Mouse (Mus musculus): Measurements from ENCODE around the gene Syngr3. TPM values are rescaled to one million over a fixed set of nuclear protein-coding genes. Genes with fewer than 3 reads are reported as not detected.
"Not testable (repeated sequence)": the region's sequence is repeated elsewhere in the genome, so short reads cannot be mapped to it uniquely, and the experiment has no call there.

The Syngr3 gene
- polyA plus RNA-seq, 1 experiment from 2014 or later: 27.8 TPM

- Histone ChIP-seq H3K36me3 (replicated peaks) (no peaks in the 10 kb centered on the region; the same call in 1 of the 2 replicates), H3K9ac (peak within 1 kb of the TSS; percentile 99), H3K27me3 (peaks cover 4% of the 10 kb centered on the region; the same call in 1 of the 2 replicates), H3K9me3 (no peaks in the 10 kb centered on the region), H3K27ac (peak within 1 kb of the TSS; percentile 85), H3K4me1 (peaks cover 38% of the 10 kb centered on the region), H3K4me3 (replicated peaks) (peak within 1 kb of the TSS; percentile 99), H3K4me2 (peak within 1 kb of the TSS; percentile 86)
- under 1% methylated on average over 71 of the region's 80 CpGs for WGBS
- ATAC-seq (ENCODE audit: low FRiP score): peak; percentile 99
Observed at GRCm38 (mm10) chr17:24669545-24670245, 20.1 kb downstream of the Syngr3 start, which contains the start of gene Zfp598. TSS of gene Zfp598 (plus strand) at chr17:24669687.

- Histone ChIP-seq H3K4me2 (peak overlapping the region; percentile 86), H3K4me1 (peaks cover 38% of the 10 kb centered on the region), H3K4me3 (replicated peaks) (peak overlapping the region; percentile 99), H3K27ac (peak overlapping the region; percentile 85), H3K9ac (peak overlapping the region; percentile 99; the same call in 1 of the 2 replicates)
- H3K27me3 ChIP-seq; ATAC-seq (ENCODE audit: low FRiP score); H3K36me3 ChIP-seq (replicated peaks); H3K9me3 ChIP-seq: not testable (repeated sequence)
- 10% methylated on average over 15 of the region's 15 CpGs for WGBS
Observed at GRCm38 (mm10) chr17:24669214-24669544, 20.6 kb downstream of the Syngr3 start.

- Histone ChIP-seq H3K4me3 (replicated peaks) (no peak overlapping the region), H3K9me3 (no peaks in the 10 kb centered on the region), H3K27ac (no peak overlapping the region), H3K9ac (no peak overlapping the region), H3K4me2 (no peak overlapping the region), H3K4me1 (peaks cover 31% of the 10 kb centered on the region), H3K27me3 (peaks cover 7% of the 10 kb centered on the region; the same call in 1 of the 2 replicates), H3K36me3 (replicated peaks) (no peaks in the 10 kb centered on the region)
- ATAC-seq (ENCODE audit: low FRiP score): no peak
- WGBS: 35% methylated on average over 6 of the region's 6 CpGs
Observed at GRCm38 (mm10) chr17:24667416-24667815, 22.3 kb downstream of the Syngr3 start.

- H3K9me3 ChIP-seq; H3K4me2 ChIP-seq; H3K36me3 ChIP-seq (replicated peaks); H3K9ac ChIP-seq; ATAC-seq (ENCODE audit: low FRiP score); H3K27me3 ChIP-seq; H3K4me3 ChIP-seq (replicated peaks); H3K27ac ChIP-seq: not testable (repeated sequence)
- peaks cover 27% of the 10 kb centered on the region for H3K4me1 ChIP-seq
- WGBS: 72% methylated on average over 7 of the region's 7 CpGs
Observed at GRCm38 (mm10) chr17:24667011-24667410, 22.7 kb downstream of the Syngr3 start.

GRCm38 (mm10) chr17:24658017-24658758 lies 31.6 kb downstream of the Syngr3 start, which contains the start of gene Npw:
TSS of gene Npw (minus strand) at chr17:24658457.
- Histone ChIP-seq H3K27me3 (peaks cover 64% of the 10 kb centered on the region), H3K4me1 (peaks cover 11% of the 10 kb centered on the region), H3K4me3 (replicated peaks) (peak within 1 kb of the TSS; percentile 39), H3K9ac (peak within 1 kb of the TSS; percentile 57), H3K36me3 (replicated peaks) (no peaks in the 10 kb centered on the region), H3K4me2 (peak within 1 kb of the TSS; percentile 70), H3K9me3 (no peaks in the 10 kb centered on the region), H3K27ac (no peak within 1 kb of the TSS)
- WGBS: 1% methylated on average over 47 of the region's 47 CpGs
- 0 out of 2 replicates have a peak, but pooled peaks have one; percentile 27 for ATAC-seq (ENCODE audit: low FRiP score)

GRCm38 (mm10) chr17:24654969-24655368 lies 34.8 kb downstream of the Syngr3 start:
- peaks cover 83% of the 10 kb centered on the region for H3K27me3 ChIP-seq

GRCm38 (mm10) chr17:24653967-24654710 lies 35.6 kb downstream of the Syngr3 start:
- peak; percentile 65; the same call in 1 of the 2 replicates for ATAC-seq (ENCODE audit: low FRiP score)
- peaks cover 21% of the 10 kb centered on the region for H3K4me1 ChIP-seq
- H3K27ac ChIP-seq: no peak overlapping the region
- H3K36me3 ChIP-seq (replicated peaks): no peaks in the 10 kb centered on the region
- H3K9me3 ChIP-seq: no peaks in the 10 kb centered on the region
- H3K4me2 ChIP-seq: peak overlapping the region; percentile 48
- WGBS: 6% methylated on average over 14 of the region's 19 CpGs
- H3K9ac ChIP-seq: no peak overlapping the region
- peak overlapping the region; percentile 3 for H3K4me3 ChIP-seq (replicated peaks)
- peaks cover 83% of the 10 kb centered on the region for H3K27me3 ChIP-seq

More at GRCm38 (mm10) chr17:24654969-24655368, 34.8 kb downstream of the Syngr3 start:
- Histone ChIP-seq H3K9ac (no peak overlapping the region), H3K9me3 (no peaks in the 10 kb centered on the region), H3K27ac (no peak overlapping the region), H3K4me1 (peaks cover 15% of the 10 kb centered on the region), H3K36me3 (replicated peaks) (no peaks in the 10 kb centered on the region), H3K4me2 (no peak overlapping the region), H3K4me3 (replicated peaks) (no peak overlapping the region)
- no peak for ATAC-seq (ENCODE audit: low FRiP score)
- WGBS: 80% methylated on average over 4 of the region's 4 CpGs

- Histone ChIP-seq H3K9me3 (no peaks in the 10 kb centered on the region), H3K27me3 (peaks cover 71% of the 10 kb centered on the region), H3K27ac (no peak overlapping the region), H3K36me3 (replicated peaks) (no peaks in the 10 kb centered on the region), H3K4me1 (peaks cover 10% of the 10 kb centered on the region), H3K4me2 (no peak overlapping the region), H3K9ac (no peak overlapping the region), H3K4me3 (replicated peaks) (no peak overlapping the region)
- ATAC-seq (ENCODE audit: low FRiP score): no peak
- WGBS: 70% methylated on average over 3 of the region's 3 CpGs
Observed at GRCm38 (mm10) chr17:24651835-24652234, 37.9 kb downstream of the Syngr3 start.

- Histone ChIP-seq H3K9ac (no peak overlapping the region), H3K36me3 (replicated peaks) (no peaks in the 10 kb centered on the region), H3K4me1 (peaks cover 10% of the 10 kb centered on the region), H3K27me3 (peaks cover 60% of the 10 kb centered on the region), H3K4me3 (replicated peaks) (no peak overlapping the region), H3K27ac (no peak overlapping the region), H3K4me2 (peak overlapping the region; percentile 99), H3K9me3 (no peaks in the 10 kb centered on the region)
- 74% methylated on average over 4 of the region's 4 CpGs for WGBS
- no peak for ATAC-seq (ENCODE audit: low FRiP score)
Observed at GRCm38 (mm10) chr17:24650766-24651165, 39.0 kb downstream of the Syngr3 start.

GRCm38 (mm10) chr17:24650070-24650616 lies 39.6 kb downstream of the Syngr3 start, which contains the start of gene Slc9a3r2:
TSS of gene Slc9a3r2 (minus strand) at chr17:24650327.
- Histone ChIP-seq H3K4me3 (replicated peaks) (peak within 1 kb of the TSS; percentile 66), H3K9me3 (no peaks in the 10 kb centered on the region), H3K4me1 (peaks cover 10% of the 10 kb centered on the region), H3K4me2 (peak within 1 kb of the TSS; percentile 99), H3K9ac (peak within 1 kb of the TSS; percentile 81), H3K27me3 (peaks cover 60% of the 10 kb centered on the region), H3K36me3 (replicated peaks) (no peaks in the 10 kb centered on the region), H3K27ac (no peak within 1 kb of the TSS)
- ATAC-seq (ENCODE audit: low FRiP score): peak; percentile 47
- under 1% methylated on average over 25 of the region's 41 CpGs for WGBS

GRCm38 (mm10) chr17:24649581-24650069 lies 40.1 kb downstream of the Syngr3 start:
- 1% methylated on average over 33 of the region's 35 CpGs for WGBS
- Histone ChIP-seq H3K4me2 (peak overlapping the region; percentile 99), H3K36me3 (replicated peaks) (no peaks in the 10 kb centered on the region), H3K27me3 (peaks cover 56% of the 10 kb centered on the region), H3K9me3 (no peaks in the 10 kb centered on the region), H3K9ac (peak overlapping the region; percentile 81), H3K4me1 (peaks cover 10% of the 10 kb centered on the region), H3K27ac (no peak overlapping the region), H3K4me3 (replicated peaks) (peak overlapping the region; percentile 66)
- peak; percentile 47 for ATAC-seq (ENCODE audit: low FRiP score)

Measured in forebrain, embryonic 12.5 days (tissue).